In the genomic region with DNA sequence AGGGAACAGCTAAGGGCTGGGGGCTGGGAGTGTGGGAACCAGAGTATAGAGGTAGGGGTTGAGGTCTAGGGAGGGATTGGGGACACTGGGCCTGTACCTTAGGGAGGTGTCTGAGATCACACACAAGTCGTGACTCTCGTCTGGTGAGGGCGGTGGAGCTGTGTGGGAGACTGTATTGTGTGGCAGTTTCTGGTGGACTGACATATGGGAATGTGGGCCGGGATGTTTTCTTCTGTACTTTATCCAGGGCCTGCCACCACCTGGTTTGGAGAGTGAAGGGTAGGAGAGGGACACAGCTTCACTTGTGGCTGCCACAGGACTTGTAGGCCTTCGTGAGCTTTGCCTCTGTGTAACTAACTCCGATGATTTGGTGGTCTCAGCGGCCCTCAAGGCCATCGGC, we compare ENCODE assay signal across 14 mouse cellular contexts.
"Had no signal": no experiment of that assay in that cellular context is flagged by ENCODE, and none has a peak within 500 bp of the region (broad histone marks: within the 10 kb centered on the region; RNA-seq: fewer than 3 reads in every experiment).

No protein-coding gene starts in this region.

- H3K4me3 ChIP-seq: layer of hippocampus, adult 2 months; limb, embryonic 12.5 days; limb, embryonic 15.5 days had no signal

- H3K36me3 ChIP-seq: limb, embryonic 12.5 days; limb, embryonic 15.5 days had no signal

- DNase-seq: layer of hippocampus, adult 9-11 months; liver, postnatal 0 days; lung, embryonic 14.5 days; midbrain, embryonic 14.5 days; thymus, postnatal 25 days had no signal

- H3K4me2 ChIP-seq: limb, embryonic 12.5 days; limb, embryonic 15.5 days; liver, embryonic 11.5 days; lung, embryonic 14.5 days had no signal

- H3K27ac ChIP-seq: kidney, postnatal 0 days; layer of hippocampus, adult 2 months; limb, embryonic 12.5 days; limb, embryonic 15.5 days; liver, embryonic 14.5 days; macrophage; stomach, postnatal 0 days had no signal

- ATAC-seq: liver, postnatal 0 days; lung, postnatal 0 days had no signal

- H3K9me3 ChIP-seq: limb, embryonic 12.5 days; limb, embryonic 15.5 days had no signal

- H3K9ac ChIP-seq: limb, embryonic 12.5 days; limb, embryonic 15.5 days; liver, embryonic 14.5 days; liver, postnatal 0 days; lung, embryonic 14.5 days had no signal
